Mouse (Mus musculus): ENCODE results near the gene Fndc3b.

- TF ChIP-seq EP300 (IDR thresholded peaks at IDR 0.05; ENCODE audit: low read depth), result no peak
- TF ChIP-seq CTCF (IDR thresholded peaks at IDR 0.05; ENCODE audit: low read depth), result no peak
Measured at GRCm38 (mm10) chr3:27463373-27463772, 247.7 kb downstream of the Fndc3b start.

Measured in liver, embryonic 14.5 days (tissue).